ENCODE assay signal across 18 mouse cellular contexts in genomic region chr16:75970266-75970998, GRCm38 (mm10). TPM values are rescaled to one million over a fixed set of nuclear protein-coding genes. Genes with fewer than 3 reads are reported as not detected.
DNase-seq lines count a peak whose midpoint lies in the region; ATAC-seq and TF ChIP-seq lines count a peak whose summit lies in the region.
"Had no signal": no experiment of that assay in that cellular context is flagged by ENCODE, and none has a peak within 500 bp of the region (broad histone marks: within the 10 kb centered on the region; RNA-seq: fewer than 3 reads in every experiment).

No protein-coding gene starts in this region.

- no peak overlapping the region for H3K9ac ChIP-seq in midbrain, embryonic 14.5 days (replicated peaks; ENCODE audit: low read length)
- H3K9ac ChIP-seq in midbrain, embryonic 11.5 days (ENCODE audit: low read length), result no peak overlapping the region
- H3K9ac ChIP-seq in forebrain, postnatal 0 days, result no peak overlapping the region
- H3K9ac ChIP-seq: heart, embryonic 12.5 days; hindbrain, embryonic 14.5 days; intestine, embryonic 15.5 days had no signal

- no peaks in the 10 kb centered on the region for H3K4me1 ChIP-seq in midbrain, embryonic 14.5 days (ENCODE audit: control insufficient read depth, insufficient read depth, low read length)
- no peaks in the 10 kb centered on the region for H3K4me1 ChIP-seq in midbrain, embryonic 11.5 days (ENCODE audit: control insufficient read depth, insufficient read depth, low read length)
- no peaks in the 10 kb centered on the region for H3K4me1 ChIP-seq in forebrain, postnatal 0 days (ENCODE audit: insufficient read depth)
- H3K4me1 ChIP-seq in heart, embryonic 10.5 days, result no peaks in the 10 kb centered on the region
- H3K4me1 ChIP-seq: embryonic facial prominence, embryonic 10.5 days; heart, embryonic 12.5 days; hindbrain, embryonic 10.5 days; intestine, embryonic 15.5 days had no signal

- 72% methylated on average over 6 of the region's 6 CpGs for WGBS in midbrain, embryonic 14.5 days
- WGBS in midbrain, embryonic 11.5 days, result 89% methylated on average over 6 of the region's 6 CpGs
- 34% methylated on average over 6 of the region's 6 CpGs for WGBS in forebrain, postnatal 0 days
- WGBS in heart, embryonic 10.5 days, result 83% methylated on average over 6 of the region's 6 CpGs

- no peak for TF ChIP-seq CTCF in brain, embryonic 14.5 days (IDR thresholded peaks at IDR 0.05; ENCODE audit: borderline replicate concordance, extremely low read depth, insufficient read depth, insufficient read length)
- TF ChIP-seq CTCF in forebrain, postnatal 0 days (IDR thresholded peaks at IDR 0.05; ENCODE audit: low read depth), result no peak

- H3K4me3 ChIP-seq in midbrain, embryonic 14.5 days (replicated peaks; ENCODE audit: low read depth, low read length), result no peak overlapping the region
- H3K4me3 ChIP-seq in midbrain, embryonic 11.5 days (ENCODE audit: low read depth, low read length), result no peak overlapping the region
- H3K4me3 ChIP-seq in forebrain, postnatal 0 days (ENCODE audit: low read depth, low read length), result no peak overlapping the region
- no peak overlapping the region for H3K4me3 ChIP-seq in heart, embryonic 10.5 days
- H3K4me3 ChIP-seq: embryonic facial prominence, embryonic 10.5 days; heart, adult 2 months; heart, embryonic 12.5 days; hindbrain, embryonic 10.5 days; intestine, embryonic 15.5 days had no signal

- no peak for ATAC-seq in midbrain, embryonic 14.5 days (ENCODE audit: low FRiP score, low TSS enrichment)
- no peak for ATAC-seq in midbrain, embryonic 11.5 days (ENCODE audit: low FRiP score)
- ATAC-seq in forebrain, postnatal 0 days, result peak; percentile 34; the same call in 1 of the 2 replicates
- ATAC-seq: activated CD4-positive, CD25-positive, alpha-beta regulatory T cell, adult 4 months; intestine, embryonic 15.5 days; Patski had no signal

- H3K9me3 ChIP-seq in midbrain, embryonic 14.5 days (ENCODE audit: control insufficient read depth, low read length), result no peaks in the 10 kb centered on the region
- no peaks in the 10 kb centered on the region for H3K9me3 ChIP-seq in midbrain, embryonic 11.5 days (ENCODE audit: control insufficient read depth, low read length)
- H3K9me3 ChIP-seq in forebrain, postnatal 0 days (ENCODE audit: low read length), result no peaks in the 10 kb centered on the region
- H3K9me3 ChIP-seq in heart, embryonic 10.5 days, result no peaks in the 10 kb centered on the region
- H3K9me3 ChIP-seq: embryonic facial prominence, embryonic 10.5 days; heart, embryonic 12.5 days; hindbrain, embryonic 10.5 days; intestine, embryonic 15.5 days had no signal

- no peaks in the 10 kb centered on the region for H3K36me3 ChIP-seq in midbrain, embryonic 14.5 days (ENCODE audit: control insufficient read depth, insufficient read depth, low read length)
- H3K36me3 ChIP-seq in midbrain, embryonic 11.5 days (ENCODE audit: control insufficient read depth, insufficient read depth, low read length), result no peaks in the 10 kb centered on the region
- no peaks in the 10 kb centered on the region for H3K36me3 ChIP-seq in forebrain, postnatal 0 days (ENCODE audit: insufficient read depth)
- H3K36me3 ChIP-seq in heart, embryonic 10.5 days, result no peaks in the 10 kb centered on the region
- H3K36me3 ChIP-seq: embryonic facial prominence, embryonic 10.5 days; heart, embryonic 12.5 days; hindbrain, embryonic 10.5 days; intestine, embryonic 15.5 days had no signal

- peak; percentile 27 to 31 for DNase-seq in cerebellum, postnatal 14 days
- no peak for DNase-seq in cerebellum, adult 18-20 months
- peak; percentile 17 for DNase-seq in midbrain, embryonic 14.5 days
- no peak for DNase-seq in midbrain, embryonic 11.5 days (ENCODE audit: low spot score, missing footprints)
- DNase-seq in brain, embryonic 14.5 days (ENCODE audit: low read depth), result peak; percentile 80
- no peak for DNase-seq in forebrain, postnatal 0 days
- no peak for DNase-seq in heart, embryonic 10.5 days (ENCODE audit: low spot score)
- DNase-seq: adrenal gland, postnatal 25 days; cerebellum, adult 9-10 months; gastrocnemius, postnatal 14 days; heart, adult 2 months had no signal

- H3K27me3 ChIP-seq in midbrain, embryonic 14.5 days (ENCODE audit: control insufficient read depth, insufficient read depth, low read length), result no peaks in the 10 kb centered on the region
- H3K27me3 ChIP-seq in midbrain, embryonic 11.5 days (ENCODE audit: control insufficient read depth, insufficient read depth, low read length), result no peaks in the 10 kb centered on the region
- no peaks in the 10 kb centered on the region for H3K27me3 ChIP-seq in forebrain, postnatal 0 days (ENCODE audit: insufficient read depth, low read length)
- H3K27me3 ChIP-seq in heart, embryonic 10.5 days (ENCODE audit: insufficient read depth, poor library complexity, severe bottlenecking), result no peaks in the 10 kb centered on the region
- H3K27me3 ChIP-seq: heart, embryonic 12.5 days; intestine, embryonic 15.5 days; Patski had no signal

- TF ChIP-seq POLR2A in brain, embryonic 14.5 days (IDR thresholded peaks at IDR 0.05; ENCODE audit: borderline replicate concordance, extremely low read depth, insufficient read depth, insufficient read length, poor library complexity, severe bottlenecking), result no peak

- no peak overlapping the region for H3K27ac ChIP-seq in midbrain, embryonic 14.5 days (replicated peaks; ENCODE audit: low read depth, low read length)
- H3K27ac ChIP-seq in midbrain, embryonic 11.5 days (ENCODE audit: low read depth, low read length), result no peak overlapping the region
- no peak overlapping the region for H3K27ac ChIP-seq in forebrain, postnatal 0 days (ENCODE audit: low read depth, low read length)
- no peak overlapping the region for H3K27ac ChIP-seq in heart, embryonic 10.5 days
- H3K27ac ChIP-seq: embryonic facial prominence, embryonic 10.5 days; heart, adult 2 months; hindbrain, embryonic 10.5 days; hindbrain, embryonic 14.5 days; intestine, embryonic 15.5 days had no signal

- H3K4me2 ChIP-seq in midbrain, embryonic 14.5 days (ENCODE audit: low read length), result no peak overlapping the region
- H3K4me2 ChIP-seq in midbrain, embryonic 11.5 days, result no peak overlapping the region
- no peak overlapping the region for H3K4me2 ChIP-seq in forebrain, postnatal 0 days (ENCODE audit: low read depth)
- H3K4me2 ChIP-seq: heart, embryonic 12.5 days; hindbrain, embryonic 14.5 days; intestine, embryonic 15.5 days had no signal

RNA-seq across cellular contexts. Expression of gene Samsn1, which starts 51.6 kb away (rescaled TPM):
- 1.3 and 1.8 TPM in 2 replicates for polyA plus RNA-seq in midbrain, embryonic 14.5 days (2014; fragmentation: Nextera tagmentation; extraction: Ambion mirVana)
- 1.2 and 1.4 TPM in 2 replicates for polyA plus RNA-seq in midbrain, embryonic 11.5 days (2014; fragmentation: Nextera tagmentation; extraction: Ambion mirVana)
- polyA plus RNA-seq in brain, embryonic 14.5 days (2012; rRNA removed), result 0.74 and 1.0 TPM in 2 replicates
- total RNA-seq in forebrain, postnatal 0 days (2014; rRNA removed), result 0.90 and 0.92 TPM in 2 replicates
- polyA plus RNA-seq in forebrain, postnatal 0 days (2015; fragmentation: Nextera tagmentation; extraction: Ambion mirVana), result 1.2 and 1.4 TPM in 2 replicates
- 0.84 and 1.9 TPM in 2 replicates for polyA plus RNA-seq in heart, embryonic 10.5 days (2016; fragmentation: Nextera tagmentation; extraction: Ambion mirVana)
- polyA plus RNA-seq: Patski had no signal

Comparison
In these comparisons a context has a peak if more than half of its experiments do, and no peak if none do; other contexts are left out.
1. DNase-seq: peak in cerebellum, postnatal 14 days (2 of 2), midbrain, embryonic 14.5 days (single experiment) and brain, embryonic 14.5 days (single experiment); none in cerebellum, adult 18-20 months (0 of 2), midbrain, embryonic 11.5 days (single experiment), forebrain, postnatal 0 days (single experiment) and heart, embryonic 10.5 days (single experiment).